Mouse (Mus musculus) right cerebral cortex, postnatal 14 days (tissue): ENCODE data around the gene Mettl7a3.

ENCODE experiments used
- DNase-seq: peaks from one replicate; pipeline ENCODE4 v3.0.0; 2022

Mettl7a3 gene

DNA sequence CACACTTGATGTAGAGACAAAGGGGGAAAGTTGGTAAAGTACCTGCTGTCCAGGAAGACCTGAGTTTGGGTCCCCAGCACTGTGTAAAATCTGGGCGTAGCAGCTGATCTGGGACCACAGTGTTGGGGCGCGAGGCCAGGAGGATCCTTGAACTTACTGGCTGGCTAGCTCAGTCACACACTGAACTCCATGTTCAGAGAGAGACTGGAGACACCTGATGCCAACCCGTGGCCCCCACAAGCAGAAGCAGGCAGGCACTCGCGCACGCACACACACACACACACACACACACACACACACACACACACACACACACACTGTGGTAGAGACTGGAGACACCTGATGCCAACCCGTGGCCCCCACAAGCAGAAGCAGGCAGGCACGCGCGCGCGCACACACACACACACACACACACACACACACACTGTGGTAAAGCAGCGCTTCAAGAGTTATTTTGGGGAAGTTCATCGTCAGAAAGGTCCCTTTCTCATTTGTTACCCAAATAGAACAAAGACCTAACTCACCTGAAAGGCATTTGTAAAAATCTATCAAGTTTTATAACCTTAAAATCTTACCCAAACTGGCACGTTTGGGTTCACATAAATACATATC is 53.6 kb downstream of the Mettl7a3 start:
- no peak for DNase-seq

DNA sequence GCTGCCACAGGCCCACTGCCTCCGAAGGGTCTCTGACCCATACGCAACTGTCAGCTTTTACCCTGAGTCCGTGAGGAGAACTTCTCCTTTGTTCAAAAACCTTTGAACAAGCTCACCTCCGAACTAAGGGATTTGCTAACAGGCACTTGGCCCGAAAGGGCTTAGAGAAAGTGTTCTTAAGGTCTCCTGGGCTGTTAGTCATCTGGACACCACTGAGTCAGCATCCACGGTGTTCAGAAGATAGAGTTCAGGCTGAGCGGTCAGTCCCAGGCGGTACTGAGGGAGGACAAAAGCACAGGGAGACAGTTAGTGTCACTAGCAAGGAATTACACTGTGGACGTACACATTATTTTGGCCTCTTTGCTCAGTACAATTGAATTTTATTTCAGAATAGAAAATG is 54.2 kb downstream of the Mettl7a3 start:
- DNase-seq: no peak
